Mouse (Mus musculus): ENCODE results near the gene Exd2. TPM values are rescaled to one million over a fixed set of nuclear protein-coding genes. Genes with fewer than 3 reads are reported as not detected.

Gene Exd2
- total and polyA plus RNA-seq, 2 experiments = 4.9 to 9.8 TPM

- Histone ChIP-seq H3K27ac (replicated peaks; ENCODE audit: insufficient read depth, low read depth, low read length) (no peak overlapping the region), H3K79me2 (ENCODE audit: control insufficient read depth, insufficient read depth, low read length) (no peaks in the 10 kb centered on the region), H3K4me1 (ENCODE audit: control insufficient read depth, insufficient read depth, low read length) (no peaks in the 10 kb centered on the region), H3K4me3 (ENCODE audit: insufficient read depth, low read depth, low read length) (no peak overlapping the region), H3K36me3 (ENCODE audit: control insufficient read depth, insufficient read depth, low read length) (no peaks in the 10 kb centered on the region), H3K9ac (ENCODE audit: low read depth, low read length) (no peak overlapping the region), H3K27me3 (ENCODE audit: control insufficient read depth, insufficient read depth, low read length) (no peaks in the 10 kb centered on the region)
- DNase-seq (ENCODE audit: extremely low read depth, low read depth, low spot score) = no peak
- TF ChIP-seq POLR2A (IDR thresholded peaks at IDR 0.05; ENCODE audit: extremely low read depth, insufficient read depth, low read length) (no peak), CTCF (IDR thresholded peaks at IDR 0.05; ENCODE audit: low read depth, low read length) (no peak)
- 81% methylated on average over 2 of the region's 2 CpGs for WGBS
Measured at GRCm38 (mm10) chr12:80526511-80526910, 63.6 kb downstream of the Exd2 start.

GRCm38 (mm10) chr12:80527727-80528389 is 65.0 kb downstream of the Exd2 start:
- H3K4me3 ChIP-seq (ENCODE audit: insufficient read depth, low read depth, low read length) = no peak overlapping the region
- no peak for DNase-seq (ENCODE audit: extremely low read depth, low read depth, low spot score)
- H3K79me2 ChIP-seq (ENCODE audit: control insufficient read depth, insufficient read depth, low read length) = no peaks in the 10 kb centered on the region
- 85% methylated on average over 5 of the region's 5 CpGs for WGBS
- no peaks in the 10 kb centered on the region for H3K27me3 ChIP-seq (ENCODE audit: control insufficient read depth, insufficient read depth, low read length)
- no peak for TF ChIP-seq CTCF (IDR thresholded peaks at IDR 0.05; ENCODE audit: low read depth, low read length)
- TF ChIP-seq POLR2A (IDR thresholded peaks at IDR 0.05; ENCODE audit: extremely low read depth, insufficient read depth, low read length) = no peak
- H3K9ac ChIP-seq (ENCODE audit: low read depth, low read length) = no peak overlapping the region
- no peak overlapping the region for H3K27ac ChIP-seq (replicated peaks; ENCODE audit: insufficient read depth, low read depth, low read length)
- no peaks in the 10 kb centered on the region for H3K4me1 ChIP-seq (ENCODE audit: control insufficient read depth, insufficient read depth, low read length)
- no peaks in the 10 kb centered on the region for H3K36me3 ChIP-seq (ENCODE audit: control insufficient read depth, insufficient read depth, low read length)

- no peaks in the 10 kb centered on the region for H3K36me3 ChIP-seq (ENCODE audit: control insufficient read depth, insufficient read depth, low read length)
- no peaks in the 10 kb centered on the region for H3K79me2 ChIP-seq (ENCODE audit: control insufficient read depth, insufficient read depth, low read length)
- no peak overlapping the region for H3K9ac ChIP-seq (ENCODE audit: low read depth, low read length)
- H3K27me3 ChIP-seq (ENCODE audit: control insufficient read depth, insufficient read depth, low read length) = no peaks in the 10 kb centered on the region
- no peaks in the 10 kb centered on the region for H3K4me1 ChIP-seq (ENCODE audit: control insufficient read depth, insufficient read depth, low read length)
- 68% methylated on average over 2 of the region's 2 CpGs for WGBS
- DNase-seq (ENCODE audit: extremely low read depth, low read depth, low spot score) = no peak
- H3K27ac ChIP-seq (replicated peaks; ENCODE audit: insufficient read depth, low read depth, low read length) = no peak overlapping the region
- no peak overlapping the region for H3K4me3 ChIP-seq (ENCODE audit: insufficient read depth, low read depth, low read length)
- TF ChIP-seq CTCF (IDR thresholded peaks at IDR 0.05; ENCODE audit: low read depth, low read length) = no peak
- TF ChIP-seq POLR2A (IDR thresholded peaks at IDR 0.05; ENCODE audit: extremely low read depth, insufficient read depth, low read length) = no peak
Measured at GRCm38 (mm10) chr12:80530052-80530451, 67.2 kb downstream of the Exd2 start.

GRCm38 (mm10) chr12:80530630-80531029 is 67.7 kb downstream of the Exd2 start:
- H3K27me3 ChIP-seq (ENCODE audit: control insufficient read depth, insufficient read depth, low read length) = no peaks in the 10 kb centered on the region
- no peak overlapping the region for H3K4me3 ChIP-seq (ENCODE audit: insufficient read depth, low read depth, low read length)
- no peaks in the 10 kb centered on the region for H3K4me1 ChIP-seq (ENCODE audit: control insufficient read depth, insufficient read depth, low read length)
- no peak for DNase-seq (ENCODE audit: extremely low read depth, low read depth, low spot score)
- no peak overlapping the region for H3K9ac ChIP-seq (ENCODE audit: low read depth, low read length)
- TF ChIP-seq CTCF (IDR thresholded peaks at IDR 0.05; ENCODE audit: low read depth, low read length) (no peak), POLR2A (IDR thresholded peaks at IDR 0.05; ENCODE audit: extremely low read depth, insufficient read depth, low read length) (no peak)
- no peaks in the 10 kb centered on the region for H3K79me2 ChIP-seq (ENCODE audit: control insufficient read depth, insufficient read depth, low read length)
- 84% methylated on average over 6 of the region's 6 CpGs for WGBS
- no peak overlapping the region for H3K27ac ChIP-seq (replicated peaks; ENCODE audit: insufficient read depth, low read depth, low read length)
- no peaks in the 10 kb centered on the region for H3K36me3 ChIP-seq (ENCODE audit: control insufficient read depth, insufficient read depth, low read length)

- no peak overlapping the region for H3K9ac ChIP-seq (ENCODE audit: low read depth, low read length)
- DNase-seq (ENCODE audit: extremely low read depth, low read depth, low spot score) = no peak
- H3K36me3 ChIP-seq (ENCODE audit: control insufficient read depth, insufficient read depth, low read length) = no peaks in the 10 kb centered on the region
- no peak overlapping the region for H3K27ac ChIP-seq (replicated peaks; ENCODE audit: insufficient read depth, low read depth, low read length)
- H3K27me3 ChIP-seq (ENCODE audit: control insufficient read depth, insufficient read depth, low read length) = no peaks in the 10 kb centered on the region
- 74% methylated on average over 10 of the region's 10 CpGs for WGBS
- no peaks in the 10 kb centered on the region for H3K4me1 ChIP-seq (ENCODE audit: control insufficient read depth, insufficient read depth, low read length)
- no peak for TF ChIP-seq POLR2A (IDR thresholded peaks at IDR 0.05; ENCODE audit: extremely low read depth, insufficient read depth, low read length)
- TF ChIP-seq CTCF (IDR thresholded peaks at IDR 0.05; ENCODE audit: low read depth, low read length) = no peak
- H3K4me3 ChIP-seq (ENCODE audit: insufficient read depth, low read depth, low read length) = no peak overlapping the region
- H3K79me2 ChIP-seq (ENCODE audit: control insufficient read depth, insufficient read depth, low read length) = no peaks in the 10 kb centered on the region
Measured at GRCm38 (mm10) chr12:80531585-80531984, 68.7 kb downstream of the Exd2 start.

- no peaks in the 10 kb centered on the region for H3K79me2 ChIP-seq (ENCODE audit: control insufficient read depth, insufficient read depth, low read length)
- 73% methylated on average over 2 of the region's 2 CpGs for WGBS
- H3K4me1 ChIP-seq (ENCODE audit: control insufficient read depth, insufficient read depth, low read length) = no peaks in the 10 kb centered on the region
- H3K4me3 ChIP-seq (ENCODE audit: insufficient read depth, low read depth, low read length) = no peak overlapping the region
- H3K27me3 ChIP-seq (ENCODE audit: control insufficient read depth, insufficient read depth, low read length) = no peaks in the 10 kb centered on the region
- no peak overlapping the region for H3K9ac ChIP-seq (ENCODE audit: low read depth, low read length)
- no peak overlapping the region for H3K27ac ChIP-seq (replicated peaks; ENCODE audit: insufficient read depth, low read depth, low read length)
- no peaks in the 10 kb centered on the region for H3K36me3 ChIP-seq (ENCODE audit: control insufficient read depth, insufficient read depth, low read length)
- no peak for DNase-seq (ENCODE audit: extremely low read depth, low read depth, low spot score)
- no peak for TF ChIP-seq POLR2A (IDR thresholded peaks at IDR 0.05; ENCODE audit: extremely low read depth, insufficient read depth, low read length)
- TF ChIP-seq CTCF (IDR thresholded peaks at IDR 0.05; ENCODE audit: low read depth, low read length) = no peak
Measured at GRCm38 (mm10) chr12:80533876-80534275, 71.0 kb downstream of the Exd2 start.

Data from liver, adult 2 months (tissue).